ENCODE assay signal across 8 mouse cellular contexts in genomic region chr3:89534566-89535097, GRCm38 (mm10). TPM values are rescaled to one million over a fixed set of nuclear protein-coding genes. Genes with fewer than 3 reads are reported as not detected.
DNase-seq lines count a peak whose midpoint lies in the region; ATAC-seq lines count a peak whose summit lies in the region.

No protein-coding gene starts in this region.

- peaks cover 17% of the 10 kb centered on the region; the same call in 1 of the 2 replicates for H3K4me1 ChIP-seq in forebrain, embryonic 14.5 days (ENCODE audit: control insufficient read depth, insufficient read depth, low read length)
- peaks cover 11% of the 10 kb centered on the region for H3K4me1 ChIP-seq in forebrain, embryonic 12.5 days

- H3K4me3 ChIP-seq in forebrain, embryonic 14.5 days (ENCODE audit: low read depth, low read length), result no peak overlapping the region
- no peak overlapping the region for H3K4me3 ChIP-seq in forebrain, embryonic 12.5 days (replicated peaks)

- intact Hi-C loops in heart, postnatal 10 days (cut with DNase I), result no loop called here

- H3K9ac ChIP-seq in forebrain, embryonic 14.5 days (ENCODE audit: low read length), result no peak overlapping the region
- no peak overlapping the region for H3K9ac ChIP-seq in forebrain, embryonic 12.5 days

- ATAC-seq in forebrain, embryonic 14.5 days, result peak; percentile 62
- no peak for ATAC-seq in forebrain, embryonic 12.5 days (ENCODE audit: low FRiP score)
- ATAC-seq in erythroid progenitor cell, adult 5-6 weeks (replicated peaks; ENCODE audit: low FRiP score, poor library complexity, severe bottlenecking), result no peak

- WGBS in forebrain, embryonic 14.5 days, result 30% methylated on average over 6 of the region's 6 CpGs
- 48% methylated on average over 6 of the region's 6 CpGs for WGBS in forebrain, embryonic 12.5 days

- no peaks in the 10 kb centered on the region for H3K36me3 ChIP-seq in forebrain, embryonic 14.5 days (ENCODE audit: control insufficient read depth, insufficient read depth, low read length)
- H3K36me3 ChIP-seq in forebrain, embryonic 12.5 days (replicated peaks), result no peaks in the 10 kb centered on the region

- H3K4me2 ChIP-seq in forebrain, embryonic 14.5 days (ENCODE audit: low read length), result no peak overlapping the region
- H3K4me2 ChIP-seq in forebrain, embryonic 12.5 days, result no peak overlapping the region

- DNase-seq in forebrain, embryonic 14.5 days (ENCODE audit: low spot score), result peak; percentile 85
- peak; percentile 56 for DNase-seq in testis, postnatal 10 days (ENCODE audit: low spot score)
- DNase-seq in testis, postnatal 14 days (ENCODE audit: low spot score), result no peak
- peak; percentile 58 to 72 for DNase-seq in heart, postnatal 10 days
- peak; percentile 50 for DNase-seq in ovary, postnatal 14 days (ENCODE audit: low spot score)
- no peak for DNase-seq in urinary bladder, postnatal 4 days (ENCODE audit: low spot score in 2 of 2)

- no peaks in the 10 kb centered on the region for H3K9me3 ChIP-seq in forebrain, embryonic 14.5 days (replicated peaks; ENCODE audit: control insufficient read depth, low read length)
- H3K9me3 ChIP-seq in forebrain, embryonic 12.5 days, result no peaks in the 10 kb centered on the region

- peak overlapping the region; percentile 68; the same call in 1 of the 2 replicates for H3K27ac ChIP-seq in forebrain, embryonic 14.5 days (ENCODE audit: low read depth, low read length)
- no peak overlapping the region; the same call in 1 of the 2 replicates for H3K27ac ChIP-seq in forebrain, embryonic 12.5 days

- H3K27me3 ChIP-seq in forebrain, embryonic 14.5 days (replicated peaks; ENCODE audit: control insufficient read depth, insufficient read depth, low read length), result no peaks in the 10 kb centered on the region
- H3K27me3 ChIP-seq in forebrain, embryonic 12.5 days, result no peaks in the 10 kb centered on the region

RNA-seq across cellular contexts. Expression of gene Kcnn3, which starts 14.7 kb away (rescaled TPM):
- polyA plus RNA-seq in forebrain, embryonic 14.5 days (2014; fragmentation: Nextera tagmentation; extraction: Ambion mirVana), result 4.8 and 6.1 TPM in 2 replicates
- polyA plus RNA-seq in forebrain, embryonic 12.5 days (2016; fragmentation: Nextera tagmentation; extraction: Ambion mirVana), result 2.0 and 2.3 TPM in 2 replicates
- total RNA-seq in heart, postnatal 10 days (2021), result 1 to 10 TPM; 7.4 to 8.8 TPM
- total RNA-seq in erythroid progenitor cell, adult 5-6 weeks (2015; ENCODE audit: low replicate concordance), result not detected in 2 replicates
- total RNA-seq in erythroid progenitor cell, adult 5-6 weeks (2017; ENCODE audit: low replicate concordance), result not detected in 2 replicates

Comparison
In these comparisons a context has a peak if more than half of its experiments do, and no peak if none do; other contexts are left out.
1. DNase-seq: peak in forebrain, embryonic 14.5 days (single experiment), testis, postnatal 10 days (single experiment), heart, postnatal 10 days (2 of 2) and ovary, postnatal 14 days (single experiment); none in testis, postnatal 14 days (single experiment) and urinary bladder, postnatal 4 days (0 of 2).
2. RNA of gene Kcnn3, which starts 14.7 kb away (total RNA-seq): 7.4 to 8.8 TPM in heart, postnatal 10 days; not detected in erythroid progenitor cell, adult 5-6 weeks; every median in the first group is over 4 times any median in the second.